Mouse (Mus musculus): ENCODE data around the gene Sh3bp1.
A peak's percentile ranks its signal among the peaks of the same experiment; 100 is the strongest.

Sh3bp1 gene

GRCm38 (mm10) chr15:78899740-78900584 lies at the start of gene Sh3bp1:
TSS of gene Sh3bp1 (plus strand) at chr15:78899768.
- DNase-seq (ENCODE audit: low read depth, low spot score): no peak

GRCm38 (mm10) chr15:78850059-78850824 lies 49.3 kb upstream of the Sh3bp1 start:
- DNase-seq (ENCODE audit: low read depth, low spot score): no peak

DNA sequence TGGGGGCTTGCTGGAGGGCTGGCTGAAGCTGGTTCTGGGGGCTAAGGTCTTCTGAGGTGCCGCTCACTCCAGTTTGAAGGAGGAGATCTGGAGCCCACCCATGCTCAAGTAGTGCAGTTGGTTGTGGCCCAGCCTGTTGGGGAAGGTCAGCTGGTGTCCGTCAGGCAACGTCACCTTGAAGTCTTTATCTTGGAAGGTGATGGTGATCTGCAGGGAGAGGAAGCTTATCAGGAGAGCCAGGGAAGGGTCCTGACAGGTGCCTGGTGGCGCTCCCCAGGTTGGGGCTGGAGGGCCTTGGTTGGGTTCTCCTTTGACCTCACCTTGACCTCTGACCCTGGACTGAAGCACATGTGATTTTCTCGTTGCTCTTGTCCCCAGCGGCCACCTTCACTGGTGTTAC lies 48.6 kb upstream of the Sh3bp1 start:
- DNase-seq (ENCODE audit: low read depth, low spot score): no peak

DNA sequence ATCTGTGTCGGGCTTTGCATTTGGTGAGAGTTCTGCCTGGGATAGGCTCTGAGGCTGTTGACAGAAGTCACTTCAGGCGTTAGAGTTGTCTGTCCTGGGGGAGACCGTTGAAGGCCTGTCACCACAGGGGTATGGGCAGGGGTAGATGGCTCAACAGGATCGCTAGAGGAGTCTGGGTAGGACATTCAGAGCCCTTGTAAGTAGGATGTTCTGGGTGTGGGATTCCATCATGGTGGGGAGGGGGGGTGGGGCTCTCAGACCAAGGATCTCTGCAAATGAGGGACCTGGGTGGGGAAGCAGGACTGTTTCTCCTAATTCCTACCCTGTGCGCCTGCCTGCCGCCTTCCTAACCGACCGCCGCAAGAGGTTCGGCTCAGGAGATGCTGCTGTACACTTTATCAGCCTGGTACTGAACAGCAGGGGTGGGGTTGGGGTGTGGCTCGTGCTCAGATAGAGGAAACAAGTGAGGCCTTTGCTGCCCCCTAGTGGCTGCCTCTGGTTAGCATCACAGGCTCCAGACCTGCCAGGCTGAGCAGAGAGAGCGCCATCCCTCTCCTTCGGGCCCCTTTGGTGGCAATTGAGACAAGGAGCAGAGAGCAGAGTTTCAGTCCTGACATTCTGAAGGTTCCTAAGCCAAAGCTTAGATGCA lies 47.9 kb upstream of the Sh3bp1 start:
- peak; percentile 90 for DNase-seq (ENCODE audit: low read depth, low spot score)

DNA sequence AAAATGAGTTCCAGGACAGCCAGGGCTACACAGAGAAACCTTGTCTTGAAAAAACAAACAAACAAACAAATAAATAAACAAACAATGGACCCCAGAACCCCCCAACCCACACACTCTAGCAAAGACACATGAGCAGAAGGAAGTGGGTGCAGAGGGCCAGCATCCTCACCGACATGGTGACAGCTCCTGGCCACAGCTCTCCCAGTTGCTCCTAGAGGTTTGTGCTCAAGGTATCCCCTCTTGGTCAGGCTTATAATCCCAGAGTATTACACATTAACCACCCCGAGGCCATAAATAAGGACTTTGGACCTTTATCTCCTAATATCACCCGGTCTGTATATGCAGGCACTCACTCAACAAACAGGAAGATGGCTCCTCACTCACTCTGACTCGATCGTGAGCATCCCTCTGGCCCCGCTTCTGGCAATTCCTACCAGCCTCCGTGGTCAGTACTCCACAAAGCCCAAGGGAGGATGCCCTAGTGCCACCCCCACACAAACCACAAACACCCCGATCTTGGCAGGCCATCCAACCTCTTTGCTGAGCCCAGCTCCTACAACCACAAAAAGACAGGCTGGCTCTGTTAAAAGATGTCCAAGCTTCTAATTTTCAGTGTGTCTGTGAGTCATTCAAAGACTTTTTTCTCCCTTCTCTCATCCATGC lies 44.1 kb upstream of the Sh3bp1 start, which contains the start of gene Lgals2:
Lgals2 (minus strand) TSS at position 227 of the 663 bp plus-strand sequence.
- no peak for DNase-seq (ENCODE audit: low read depth, low spot score)

DNA sequence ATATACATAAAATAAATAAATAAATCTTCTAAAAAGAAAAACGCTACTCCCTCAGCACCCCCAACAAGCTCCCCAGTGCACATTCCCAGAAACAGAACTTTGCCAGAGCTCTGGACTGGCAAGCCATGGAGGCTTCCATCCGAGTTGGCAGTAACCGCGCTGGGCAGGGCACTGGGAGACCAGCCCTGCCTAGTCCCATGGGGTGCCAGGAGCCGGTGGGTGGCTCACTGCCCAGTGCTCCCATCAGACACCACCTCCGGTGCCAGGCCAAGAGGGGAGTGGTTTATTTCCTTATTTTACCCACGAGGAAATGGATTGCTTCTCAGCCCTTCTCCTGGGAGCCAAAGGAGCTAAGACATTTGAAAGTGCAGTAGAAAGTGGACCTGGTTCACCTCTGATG lies 42.6 kb upstream of the Sh3bp1 start:
- DNase-seq (ENCODE audit: low read depth, low spot score): no peak

- no peak for DNase-seq (ENCODE audit: low read depth, low spot score)
These were observed 40.3 kb upstream of the Sh3bp1 start for GRCm38 (mm10) chr15:78859311-78859710.

DNA sequence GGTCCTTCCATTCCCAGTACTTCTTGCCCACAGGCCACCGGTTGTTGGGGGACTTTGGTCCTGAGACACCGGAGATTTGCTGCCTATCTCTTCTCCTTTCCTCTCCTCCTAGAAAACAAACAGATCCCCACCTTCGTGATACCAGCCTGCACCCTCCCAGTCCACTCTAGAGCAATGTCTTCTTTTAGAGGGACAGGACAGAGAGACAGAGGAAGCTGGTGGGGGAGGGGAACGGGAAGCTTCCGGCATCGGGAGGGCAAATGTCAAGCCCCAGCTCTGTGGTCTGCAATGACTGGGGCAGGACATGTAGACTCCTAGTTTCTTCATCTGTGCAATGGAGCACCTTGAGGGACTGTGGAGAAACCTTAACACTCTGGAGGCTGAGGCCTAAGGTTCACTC lies 39.9 kb upstream of the Sh3bp1 start:
- no peak for DNase-seq (ENCODE audit: low read depth, low spot score)

GRCm38 (mm10) chr15:78862280-78862679 lies 37.3 kb upstream of the Sh3bp1 start:
- DNase-seq (ENCODE audit: low read depth, low spot score): no peak

- no peak for DNase-seq (ENCODE audit: low read depth, low spot score)
These were observed 36.4 kb upstream of the Sh3bp1 start for GRCm38 (mm10) chr15:78863154-78863553.

GRCm38 (mm10) chr15:78863852-78864253 lies 35.7 kb upstream of the Sh3bp1 start:
- no peak for DNase-seq (ENCODE audit: low read depth, low spot score)

DNA sequence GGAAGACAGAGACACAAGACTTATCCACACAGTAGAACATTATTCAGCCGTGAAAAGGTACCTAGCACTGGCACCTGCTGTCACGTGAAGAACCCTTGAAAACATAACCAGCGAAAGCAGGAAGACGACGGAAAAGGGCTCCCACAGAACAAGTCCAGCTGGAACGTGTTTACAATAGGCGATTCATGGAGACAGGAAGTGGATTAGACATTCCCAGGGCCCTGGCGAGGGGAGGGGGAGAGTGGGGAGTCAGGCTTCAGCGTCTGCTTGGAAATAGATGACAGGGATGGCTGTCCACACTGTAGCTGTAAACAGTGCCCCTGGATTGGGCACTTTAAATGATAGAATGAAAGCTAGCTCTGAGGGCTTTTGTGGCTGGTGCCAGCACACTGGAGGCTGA lies 31.2 kb upstream of the Sh3bp1 start:
- peak; percentile 54 for DNase-seq (ENCODE audit: low read depth, low spot score)

DNA sequence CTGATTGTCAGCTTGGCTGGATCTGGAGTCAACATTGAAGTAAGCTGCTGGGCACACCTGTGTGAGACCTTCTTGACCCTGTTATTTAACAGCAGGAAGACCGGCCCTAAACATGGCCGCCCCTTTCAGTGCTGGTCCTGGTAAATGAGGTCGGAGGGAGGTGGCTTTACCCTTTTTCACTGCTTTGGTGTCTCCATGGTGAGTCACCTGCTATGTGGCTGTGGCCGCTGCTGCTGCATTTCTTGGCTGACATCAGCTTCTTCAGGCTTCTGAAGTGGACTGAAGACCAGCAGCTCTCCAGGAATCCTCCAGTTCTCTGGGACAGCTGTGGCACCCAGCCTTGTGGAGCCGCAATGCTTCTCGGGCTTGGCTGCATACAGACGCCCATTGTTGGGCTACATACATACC lies 30.7 kb upstream of the Sh3bp1 start:
- no peak for DNase-seq (ENCODE audit: low read depth, low spot score)

DNA sequence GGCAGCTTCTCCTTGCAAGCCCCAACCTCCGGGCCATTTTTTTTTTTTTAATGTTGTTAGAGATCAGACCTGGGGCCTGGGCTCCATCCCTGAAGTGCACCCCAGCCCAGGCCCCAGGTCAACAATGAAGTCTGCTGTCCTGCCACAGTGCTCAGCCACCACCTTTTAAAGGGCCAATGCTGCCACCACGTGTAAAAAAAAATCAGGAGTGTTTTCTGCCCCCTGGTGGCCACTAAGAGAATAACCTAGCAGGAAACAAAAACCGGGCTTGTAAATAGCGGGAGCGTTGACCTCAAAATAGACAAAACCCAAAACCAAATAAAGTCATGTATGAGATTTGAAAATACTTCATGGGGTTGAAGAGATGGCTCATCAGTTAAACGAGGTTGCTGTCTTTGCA lies 29.8 kb upstream of the Sh3bp1 start:
- DNase-seq (ENCODE audit: low read depth, low spot score): peak; percentile 70

- DNase-seq (ENCODE audit: low read depth, low spot score): no peak
These were observed 27.5 kb upstream of the Sh3bp1 start for GRCm38 (mm10) chr15:78872021-78872608.

- DNase-seq (ENCODE audit: low read depth, low spot score): no peak
These were observed 25.6 kb upstream of the Sh3bp1 start for GRCm38 (mm10) chr15:78873803-78874435.

DNA sequence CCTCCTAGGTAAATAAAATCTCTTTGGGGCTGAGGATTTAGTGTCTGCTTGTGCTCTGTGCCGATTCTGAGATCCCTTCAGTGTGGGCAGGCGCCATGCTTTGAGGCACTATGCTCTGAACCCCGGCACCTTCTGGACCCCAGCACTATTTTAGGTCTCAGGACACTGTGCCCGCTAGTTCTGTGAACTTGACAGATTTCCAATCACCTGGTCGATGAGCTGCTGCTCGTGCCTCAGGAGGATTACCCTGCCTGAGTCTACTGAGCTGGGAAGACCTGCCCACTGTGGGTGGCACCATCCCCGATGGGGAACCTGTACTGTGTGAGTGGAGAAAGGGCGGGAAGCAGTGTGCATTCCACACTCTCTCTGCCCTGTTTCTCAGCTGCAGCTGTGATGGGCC lies 24.6 kb upstream of the Sh3bp1 start:
- DNase-seq (ENCODE audit: low read depth, low spot score): no peak

DNA sequence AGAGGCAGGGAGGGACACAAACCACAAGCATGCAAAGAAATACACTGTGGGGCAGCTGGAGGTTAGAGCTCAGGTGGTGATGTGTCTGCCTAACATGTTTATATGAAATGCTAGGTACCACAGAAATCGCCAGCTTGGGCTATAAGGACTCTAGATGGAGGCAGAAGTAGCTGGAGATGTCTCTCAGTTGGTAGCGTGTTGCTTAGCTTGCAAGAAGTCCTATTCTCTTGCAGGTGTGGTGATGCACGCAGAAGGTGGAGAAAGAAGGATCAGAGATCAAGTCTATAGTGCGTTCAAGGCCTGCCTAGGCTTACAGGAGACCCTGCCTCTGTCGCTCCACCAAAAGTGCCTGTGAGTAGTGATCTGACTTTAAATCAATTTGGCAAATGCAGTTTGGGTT lies 24.0 kb upstream of the Sh3bp1 start:
- DNase-seq (ENCODE audit: low read depth, low spot score): no peak

- DNase-seq (ENCODE audit: low read depth, low spot score): peak; percentile 87
These were observed 23.3 kb upstream of the Sh3bp1 start for GRCm38 (mm10) chr15:78876258-78876696.

- peak; percentile 98 for DNase-seq (ENCODE audit: low read depth, low spot score)
These were observed 22.4 kb upstream of the Sh3bp1 start, which contains the start of gene Gga1 for GRCm38 (mm10) chr15:78876991-78877809. TSS of gene Gga1 (plus strand) at chr15:78877190.

All from forelimb bud, embryonic 11.5 days (tissue).